In genomic region chr15:32257886-32258319, GRCm38 (mm10) we compare ENCODE assay signal across 9 mouse cellular contexts. TPM values are rescaled to one million over a fixed set of nuclear protein-coding genes. Genes with fewer than 3 reads are reported as not detected.
A peak's percentile ranks its signal among the peaks of the same experiment; 100 is the strongest.
DNase-seq lines count a peak whose midpoint lies in the region; ATAC-seq lines count a peak whose summit lies in the region.
"Had no signal": no experiment of that assay in that cellular context is flagged by ENCODE, and none has a peak within 500 bp of the region (broad histone marks: within the 10 kb centered on the region; RNA-seq: fewer than 3 reads in every experiment).

No protein-coding gene starts in this region.

- WGBS in forebrain, embryonic 15.5 days = 37% methylated on average over 7 of the region's 7 CpGs
- WGBS in forebrain, embryonic 10.5 days = 63% methylated on average over 7 of the region's 7 CpGs

- ATAC-seq in forebrain, embryonic 15.5 days (replicated peaks) = peak; percentile 38; the same call in 1 of the 2 replicates

- H3K27ac ChIP-seq in forebrain, embryonic 15.5 days (replicated peaks) = no peak overlapping the region
- no peak overlapping the region for H3K27ac ChIP-seq in forebrain, embryonic 10.5 days
- H3K27ac ChIP-seq: liver, embryonic 14.5 days had no signal

- no peaks in the 10 kb centered on the region for H3K27me3 ChIP-seq in forebrain, embryonic 15.5 days
- no peaks in the 10 kb centered on the region for H3K27me3 ChIP-seq in forebrain, embryonic 10.5 days (ENCODE audit: poor library complexity, severe bottlenecking)

- no peak for DNase-seq in forebrain, embryonic 10.5 days (ENCODE audit: extremely low spot score, low spot score)
- peak; percentile 21 for DNase-seq in NIH3T3 (ENCODE audit: low read depth)
- peak; percentile 17 for DNase-seq in embryo, embryonic 9.5 days (ENCODE audit: extremely low spot score)
- DNase-seq in heart, postnatal 10 days = peak; percentile 58 to 63
- peak; percentile 43 for DNase-seq in right cerebral cortex, postnatal 14 days
- DNase-seq in thymus, postnatal 25 days = no peak
- no peak for DNase-seq in urinary bladder, adult 2 months (ENCODE audit: low spot score)

- H3K9me3 ChIP-seq in forebrain, embryonic 15.5 days = no peaks in the 10 kb centered on the region
- H3K9me3 ChIP-seq in forebrain, embryonic 10.5 days = peaks cover 6% of the 10 kb centered on the region; the same call in 1 of the 2 replicates

- no peak overlapping the region for H3K4me3 ChIP-seq in forebrain, embryonic 15.5 days
- no peak overlapping the region for H3K4me3 ChIP-seq in forebrain, embryonic 10.5 days

- peaks cover 5% of the 10 kb centered on the region; the same call in 1 of the 2 replicates for H3K36me3 ChIP-seq in forebrain, embryonic 15.5 days
- peaks cover 10% of the 10 kb centered on the region for H3K36me3 ChIP-seq in forebrain, embryonic 10.5 days (replicated peaks)

- H3K4me2 ChIP-seq in forebrain, embryonic 15.5 days (replicated peaks) = no peak overlapping the region

- intact Hi-C loops in heart, postnatal 10 days (cut with DNase I) = loop anchor here (5.0 kb wide), 1 partner anchor 89 kb away; no protein-coding TSS in a partner anchor

- H3K9ac ChIP-seq in forebrain, embryonic 15.5 days (replicated peaks) = no peak overlapping the region
- H3K9ac ChIP-seq: liver, embryonic 14.5 days had no signal

- H3K4me1 ChIP-seq in forebrain, embryonic 15.5 days = peaks cover 29% of the 10 kb centered on the region
- H3K4me1 ChIP-seq in forebrain, embryonic 10.5 days = peaks cover 39% of the 10 kb centered on the region

RNA-seq across cellular contexts. Expression of gene Sema5a, which starts 13.3 kb away (rescaled TPM):
- polyA plus RNA-seq in forebrain, embryonic 15.5 days (2015; fragmentation: Nextera tagmentation; extraction: Ambion mirVana) = 12.6 and 16.0 TPM in 2 replicates
- polyA plus RNA-seq in forebrain, embryonic 10.5 days (2016; fragmentation: Nextera tagmentation; extraction: Ambion mirVana) = 6.9 and 8.3 TPM in 2 replicates
- 10 to 100 TPM; 22.4 to 25.0 TPM for total RNA-seq in heart, postnatal 10 days (2021)
- polyA plus RNA-seq in urinary bladder, adult 2 months (2012; rRNA removed) = 10.1 and 15.0 TPM in 2 replicates

Comparison
In these comparisons a context has a peak if more than half of its experiments do, and no peak if none do; other contexts are left out.
1. DNase-seq: peak in NIH3T3 (single experiment), embryo, embryonic 9.5 days (single experiment), heart, postnatal 10 days (2 of 2) and right cerebral cortex, postnatal 14 days (single experiment); none in forebrain, embryonic 10.5 days (single experiment), thymus, postnatal 25 days (single experiment) and urinary bladder, adult 2 months (single experiment).